Mouse (Mus musculus) CH12.LX (cell line): ENCODE measurements around the gene Atp5g2. TPM values are rescaled to one million over a fixed set of nuclear protein-coding genes. Genes with fewer than 3 reads are reported as not detected.

Experiments used
- DNase-seq: peaks from one replicate; pipeline ENCODE4 v3.0.0-alpha.2; 2013; ENCODE audit errors: extremely low read depth
- H3K27ac ChIP-seq: 2 replicates; pipeline ENCODE4 v1.5.1; 2012; ENCODE audit warnings: low read depth, mild to moderate bottlenecking, control low read depth, moderate library complexity; ENCODE audit not compliant: insufficient read depth
- H3K27me3 ChIP-seq: replicated peaks from 2 replicates; pipeline ENCODE3; 2012; ENCODE audit warnings: inconsistent platforms
- H3K36me3 ChIP-seq, 2 experiments: replicated peaks in 1 of 2; 2 replicates each; pipeline versions ENCODE3 to v1.6.1; 2012; ENCODE audit warnings: inconsistent platforms in 1 of 2, low read length in 1 of 2, mild to moderate bottlenecking in 1 of 2, mixed read lengths in 1 of 2, moderate library complexity in 1 of 2; ENCODE audit not compliant: control insufficient read depth in 1 of 2, insufficient read depth in 1 of 2
- H3K4me1 ChIP-seq, 2 experiments: 2 replicates each; pipeline ENCODE4 v1.6.1; 2012; ENCODE audit warnings: inconsistent platforms in 1 of 2, moderate library complexity in 1 of 2; ENCODE audit not compliant: insufficient read depth in 2 of 2, control insufficient read depth in 1 of 2
- H3K4me2 ChIP-seq: 2 replicates; pipeline ENCODE4 v1.6.1; 2012; ENCODE audit warnings: low read depth, mild to moderate bottlenecking, control low read depth; ENCODE audit not compliant: poor library complexity, insufficient read depth, severe bottlenecking
- H3K4me3 ChIP-seq, 3 experiments: fragments of 150-350 bp in 1 of 3; sonication (generic) in 1 of 3; replicated peaks in 1 of 3; 2 replicates each; pipeline versions ENCODE3 to v1.5.1; 2011 to 2012; ENCODE audit warnings: low read depth in 2 of 3, low read length in 2 of 3, mild to moderate bottlenecking in 2 of 3, moderate library complexity in 2 of 3, control low read depth in 1 of 3, improper control_type of control experiment in 1 of 3, inconsistent platforms in 1 of 3, mixed read lengths in 1 of 3; ENCODE audit not compliant: poor library complexity in 1 of 3
- H3K79me2 ChIP-seq: replicated peaks from 2 replicates; pipeline ENCODE4 v1.6.1; 2012; ENCODE audit warnings: mild to moderate bottlenecking, moderate library complexity; ENCODE audit not compliant: control insufficient read depth, poor library complexity, insufficient read depth, severe bottlenecking; ENCODE audit errors: extremely low read depth
- H3K9ac ChIP-seq: 2 replicates; pipeline ENCODE4 v1.6.1; 2012; ENCODE audit warnings: low read depth, mild to moderate bottlenecking, control low read depth, moderate library complexity; ENCODE audit not compliant: insufficient read depth
- H3K9me3 ChIP-seq: replicated peaks from 2 replicates; pipeline ENCODE3; 2012; ENCODE audit warnings: low read length, inconsistent platforms, mixed read lengths
- BHLHE40 ChIP-seq: IDR thresholded peaks from 2 replicates; pipeline ENCODE4 v1.6.1; 2011; ENCODE audit warnings: mild to moderate bottlenecking, low read depth, low read length, improper control_type of control experiment
- CHD1 ChIP-seq: IDR thresholded peaks from 2 replicates; pipeline ENCODE4 v1.6.1; 2012; ENCODE audit warnings: low read depth, low read length, improper control_type of control experiment, inconsistent platforms
- CHD2 ChIP-seq: IDR thresholded peaks from 2 replicates; pipeline ENCODE4 v1.6.1; 2011; ENCODE audit warnings: low read length, improper control_type of control experiment
- CTCF ChIP-seq, 2 experiments: IDR thresholded peaks in 1 of 2; conservative IDR thresholded peaks in 1 of 2; 2 replicates each; pipeline ENCODE4 v1.5.1; 2011 to 2012; ENCODE audit warnings: low read depth in 2 of 2, low read length in 2 of 2, improper control_type of control experiment in 1 of 2, inconsistent platforms in 1 of 2, mild to moderate bottlenecking in 1 of 2, moderate library complexity in 1 of 2
- E2F4 ChIP-seq: IDR thresholded peaks from 2 replicates; pipeline ENCODE4 v1.6.1; 2011; ENCODE audit warnings: low read depth, low read length, improper control_type of control experiment; ENCODE audit not compliant: insufficient replicate concordance
- ELF1 ChIP-seq: IDR thresholded peaks from 2 replicates; pipeline ENCODE4 v1.6.1; 2014; ENCODE audit warnings: low read depth, mild to moderate bottlenecking, inconsistent platforms, low read length, improper control_type of control experiment
- EP300 ChIP-seq: IDR thresholded peaks from 2 replicates; pipeline ENCODE4 v1.6.1; 2011; ENCODE audit warnings: low read length, improper control_type of control experiment
- ETS1 ChIP-seq: conservative IDR thresholded peaks from 2 replicates; pipeline ENCODE4 v1.6.1; 2012; ENCODE audit warnings: low read depth, mild to moderate bottlenecking, inconsistent platforms, low read length, improper control_type of control experiment, moderate library complexity
- GABPA ChIP-seq: IDR thresholded peaks from 2 replicates; pipeline ENCODE4 v1.6.1; 2012; ENCODE audit warnings: low read depth, low read length, improper control_type of control experiment, inconsistent platforms; ENCODE audit not compliant: insufficient replicate concordance
- HCFC1 ChIP-seq: IDR thresholded peaks from 2 replicates; pipeline ENCODE4 v1.6.1; 2012; ENCODE audit warnings: low read depth, mild to moderate bottlenecking, inconsistent platforms, low read length, improper control_type of control experiment
- IRF4 ChIP-seq: IDR thresholded peaks from 2 replicates; pipeline ENCODE4 v1.6.1; 2014; ENCODE audit warnings: low read depth, mild to moderate bottlenecking, inconsistent platforms, low read length, improper control_type of control experiment
- JUN ChIP-seq: IDR thresholded peaks from 2 replicates; pipeline ENCODE4 v1.6.1; 2011; ENCODE audit warnings: low read depth, mild to moderate bottlenecking, low read length, improper control_type of control experiment, moderate library complexity; ENCODE audit not compliant: insufficient read depth
- JUND ChIP-seq: conservative IDR thresholded peaks from 2 replicates; pipeline ENCODE4 v1.6.1; 2011; ENCODE audit warnings: low read depth, low read length, improper control_type of control experiment
- KAT2A ChIP-seq: IDR thresholded peaks from 2 replicates; pipeline ENCODE4 v1.6.1; 2012; ENCODE audit warnings: low read length, improper control_type of control experiment, inconsistent platforms; ENCODE audit not compliant: insufficient replicate concordance
- MAFK ChIP-seq: IDR thresholded peaks from 2 replicates; pipeline ENCODE4 v1.6.1; 2011; ENCODE audit warnings: low read length, improper control_type of control experiment; ENCODE audit not compliant: insufficient replicate concordance
- MAX ChIP-seq: IDR thresholded peaks from 2 replicates; pipeline ENCODE4 v1.6.1; 2011; ENCODE audit warnings: low read length, improper control_type of control experiment
- MAZ ChIP-seq: IDR thresholded peaks from 2 replicates; pipeline ENCODE4 v1.6.1; 2012; ENCODE audit warnings: low read depth, mild to moderate bottlenecking, inconsistent platforms, low read length, improper control_type of control experiment, moderate library complexity
- MYC ChIP-seq: IDR thresholded peaks from 2 replicates; pipeline ENCODE4 v1.6.1; 2011; ENCODE audit warnings: low read depth, mild to moderate bottlenecking, improper control_type of control experiment, low read length
- NELFE ChIP-seq: IDR thresholded peaks from 2 replicates; pipeline ENCODE4 v1.6.1; 2011; ENCODE audit warnings: low read depth, low read length, improper control_type of control experiment
- PAX5 ChIP-seq: IDR thresholded peaks from 2 replicates; pipeline ENCODE4 v1.6.1; 2012; ENCODE audit warnings: low read length, inconsistent platforms, mixed read lengths
- POLR2AphosphoS2 ChIP-seq: IDR thresholded peaks from 2 replicates; pipeline ENCODE4 v1.6.1; 2011; ENCODE audit warnings: low read depth, low read length, improper control_type of control experiment
- RAD21 ChIP-seq: IDR thresholded peaks from 2 replicates; pipeline ENCODE4 v1.6.1; 2011; ENCODE audit warnings: low read depth, mild to moderate bottlenecking, low read length, improper control_type of control experiment, moderate library complexity
- RCOR1 ChIP-seq: conservative IDR thresholded peaks from 2 replicates; pipeline ENCODE4 v1.6.1; 2012; ENCODE audit warnings: low read depth, mild to moderate bottlenecking, inconsistent platforms, low read length, improper control_type of control experiment
- SIN3A ChIP-seq: IDR thresholded peaks from 2 replicates; pipeline ENCODE4 v1.6.1; 2012; ENCODE audit warnings: low read length, improper control_type of control experiment, inconsistent platforms
- SMC3 ChIP-seq: IDR thresholded peaks from 2 replicates; pipeline ENCODE4 v1.6.1; 2011; ENCODE audit warnings: low read depth, low read length, improper control_type of control experiment
- TBP ChIP-seq: conservative IDR thresholded peaks from 2 replicates; pipeline ENCODE4 v1.6.1; 2011; ENCODE audit warnings: low read depth, low read length, improper control_type of control experiment
- TCF12 ChIP-seq: IDR thresholded peaks from 2 replicates; pipeline ENCODE4 v1.6.1; 2014; ENCODE audit warnings: low read depth, mild to moderate bottlenecking, inconsistent platforms, low read length, improper control_type of control experiment
- UBTF ChIP-seq: IDR thresholded peaks from 2 replicates; pipeline ENCODE4 v1.6.1; 2012; ENCODE audit warnings: low read depth, mild to moderate bottlenecking, inconsistent platforms, low read length, improper control_type of control experiment, moderate library complexity
- USF1 ChIP-seq: IDR thresholded peaks from 2 replicates; pipeline ENCODE4 v1.6.1; 2014; ENCODE audit warnings: low read depth, mild to moderate bottlenecking, inconsistent platforms, low read length, improper control_type of control experiment
- USF2 ChIP-seq: conservative IDR thresholded peaks from 2 replicates; pipeline ENCODE4 v1.6.1; 2011; ENCODE audit warnings: low read depth, low read length, improper control_type of control experiment
- ZC3H11A ChIP-seq: IDR thresholded peaks from 2 replicates; pipeline ENCODE4 v1.6.1; 2012; ENCODE audit warnings: low read depth, mild to moderate bottlenecking, inconsistent platforms, low read length, improper control_type of control experiment
- ZKSCAN1 ChIP-seq: IDR thresholded peaks from 2 replicates; pipeline ENCODE4 v1.6.1; 2012; ENCODE audit warnings: low read depth, inconsistent platforms, low read length, improper control_type of control experiment, borderline replicate concordance
- ZMIZ1 ChIP-seq: IDR thresholded peaks from 2 replicates; pipeline ENCODE4 v1.6.1; 2012; ENCODE audit warnings: low read depth, mild to moderate bottlenecking, inconsistent platforms, low read length, improper control_type of control experiment
- ZNF384 ChIP-seq: IDR thresholded peaks from 2 replicates; pipeline ENCODE4 v1.6.1; 2012; ENCODE audit warnings: low read depth, low read length, improper control_type of control experiment, inconsistent platforms
- dilution Hi-C: fragments of 300-500 bp; cut with MboI; formaldehyde crosslinking; loops from 2 replicates; pipeline ENCODE4 v1.14.3; 2020; ENCODE audit warnings: low sequenced_read_pairs; ENCODE audit not compliant: extremely low pct_unique_long_range_greater_than_20kb, extremely low pct_ligation_motif_present
- in situ Hi-C: fragments of 300-500 bp; cut with MboI; formaldehyde crosslinking; loops from 3 replicates; pipeline ENCODE4 v1.14.3; 2019; ENCODE audit warnings: low sequenced_read_pairs, low pct_ligation_motif_present, low pct_unique_long_range_greater_than_20kb, mixed read lengths
- polyA plus RNA-seq: library from polyadenylated mRNA; unstranded; fragments of >175 nt; gene quantifications from 2 replicates; pipeline ENCODE4 v1.2.1, GENCODE M21; 2012; ENCODE audit warnings: low read depth; ENCODE audit not compliant: insufficient read length
- total RNA-seq, 2 experiments: library from RNA; depleted of rRNA; stranded (reverse); fragments of 300-350 nt in 1 of 2; fragments of >200 nt in 1 of 2; gene quantifications; 2 replicates each; pipeline ENCODE4 v1.2.3; 2012 to 2014

The Atp5g2 gene
- total and polyA plus RNA-seq, 3 experiments, result 33.9 to 589 (median 281) TPM

- no peak for TF ChIP-seq USF1
- TF ChIP-seq CTCF (conservative IDR thresholded peaks at IDR 0.05 in 1 of 2, IDR thresholded peaks at IDR 0.05 in 1 of 2; ENCODE audit: low read depth in 2 of 2, low read length in 2 of 2), result peak in 1 of 2 experiments; percentile 9; a peak in 1 of 4 replicates
- peak; percentile 48; the same call in 1 of the 2 replicates for TF ChIP-seq MYC
- TF ChIP-seq ZKSCAN1, result no peak
- TF ChIP-seq MAX, result peak; percentile 15; the same call in 1 of the 2 replicates
- TF ChIP-seq, all 38 proteins: peak for 15
Measured at GRCm38 (mm10) chr15:102625687-102626055, 46.5 kb downstream of the Atp5g2 start (continued).

GRCm38 (mm10) chr15:102624970-102625686 lies 47.0 kb downstream of the Atp5g2 start, which contains the start of the genes Gm28047 and Atf7:
Gm28047 (minus strand) TSS chr15:102625067.
Atf7 (minus strand) TSS chr15:102625464.
- dilution Hi-C loops, result no loop called here
- no peak; the same call in 1 of the 2 replicates for TF ChIP-seq USF2
- TF ChIP-seq MAFK, result no peak
- TF ChIP-seq USF1, result no peak
- peak; percentile 99 for TF ChIP-seq CHD2
- no peak for TF ChIP-seq RCOR1
- TF ChIP-seq ELF1, result no peak; the same call in 1 of the 2 replicates
- TF ChIP-seq CHD1, result peak; percentile 86; the same call in 1 of the 2 replicates
- no peak for TF ChIP-seq PAX5
- TF ChIP-seq HCFC1, result peak; percentile 65; the same call in 1 of the 2 replicates
- no peak for TF ChIP-seq EP300
- no peak for TF ChIP-seq E2F4
- TF ChIP-seq JUND, result no peak
- TF ChIP-seq CTCF (conservative IDR thresholded peaks at IDR 0.05 in 1 of 2, IDR thresholded peaks at IDR 0.05 in 1 of 2; ENCODE audit: low read depth in 2 of 2, low read length in 2 of 2), result no peak
- no peak for TF ChIP-seq GABPA
- peak; percentile 88; the same call in 1 of the 2 replicates for TF ChIP-seq MYC
- TF ChIP-seq TCF12, result peak; percentile 64; the same call in 1 of the 2 replicates
- peak; percentile 98 for TF ChIP-seq MAX
- peak; percentile 92 for TF ChIP-seq POLR2AphosphoS2
- TF ChIP-seq MAZ, result peak; percentile 13
- peak; percentile 39; the same call in 1 of the 2 replicates for TF ChIP-seq UBTF
- TF ChIP-seq RAD21, result no peak
- no peak for TF ChIP-seq ZKSCAN1
- TF ChIP-seq JUN, result no peak
- peak; percentile 95; the same call in 1 of the 2 replicates for TF ChIP-seq SIN3A
- peak; percentile 90 for TF ChIP-seq NELFE
- no peak for TF ChIP-seq SMC3
- no peak for TF ChIP-seq ZC3H11A
- TF ChIP-seq ETS1, result no peak; the same call in 1 of the 2 replicates
- peak; percentile 82 for TF ChIP-seq ZMIZ1
- no peak for TF ChIP-seq ZNF384
- TF ChIP-seq KAT2A, result 0 out of 2 replicates have a peak, but pooled peaks have one; percentile 65
- TF ChIP-seq BHLHE40, result peak; percentile 98
- peak; percentile 5; the same call in 1 of the 2 replicates for TF ChIP-seq IRF4
- 0 out of 2 replicates have a peak, but pooled peaks have one; percentile 26 for TF ChIP-seq TBP

More at GRCm38 (mm10) chr15:102624970-102625686, 47.0 kb downstream of the Atp5g2 start, which contains the start of the genes Gm28047 and Atf7:
- no peaks in the 10 kb centered on the region for H3K9me3 ChIP-seq
- peak within 1 kb of the TSS; percentile 77 for H3K9ac ChIP-seq
- H3K27me3 ChIP-seq, result no peaks in the 10 kb centered on the region
- peak within 1 kb of the TSS; percentile 69 to 86 (median 69) for H3K4me3 ChIP-seq
- peaks cover 14% of the 10 kb centered on the region for H3K79me2 ChIP-seq
- peak within 1 kb of the TSS; percentile 87 for H3K4me2 ChIP-seq
- in situ Hi-C loops, result loop anchor here (5.0 kb wide), 1 partner anchor 37 kb away; no protein-coding TSS in a partner anchor
- H3K27ac ChIP-seq, result peak within 1 kb of the TSS; percentile 71
- peak; percentile 99 for DNase-seq
- H3K36me3 ChIP-seq, result peaks cover 0 to 13% of the 10 kb centered on the region in 2 experiments
- peaks cover 6 to 37% of the 10 kb centered on the region in 2 experiments; a peak in 3 of 4 replicates for H3K4me1 ChIP-seq
